Mouse (Mus musculus): ENCODE data around the gene Slit3. TPM values are rescaled to one million over a fixed set of nuclear protein-coding genes. Genes with fewer than 3 reads are reported as not detected.

Slit3 gene
- polyA plus RNA-seq, 2 experiments: 32.9 to 33.0 TPM

DNA sequence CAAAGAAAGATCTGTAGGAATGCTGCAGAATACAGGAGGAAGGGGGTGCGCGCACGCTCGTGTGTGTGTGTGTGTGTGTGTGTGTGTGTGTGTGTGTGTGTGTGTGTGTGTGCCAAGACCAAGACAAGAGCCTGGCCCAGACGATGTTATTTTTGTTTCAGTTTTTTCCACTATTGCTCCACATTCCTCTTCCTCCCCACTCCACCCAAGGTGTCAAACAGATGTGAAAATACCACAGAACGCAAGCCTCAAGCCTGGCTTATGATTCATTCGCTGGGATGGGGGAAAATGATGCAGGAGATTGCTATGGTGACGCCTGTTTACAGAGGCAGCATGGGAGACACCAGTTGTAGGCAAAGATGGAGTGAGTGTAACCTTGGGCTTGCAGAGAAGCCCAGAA lies 46.2 kb downstream of the Slit3 start:
- no peak overlapping the region for H3K4me3 ChIP-seq (replicated peaks; ENCODE audit: low read length)
- TF ChIP-seq POLR2A (IDR thresholded peaks at IDR 0.05; ENCODE audit: borderline replicate concordance, extremely low read depth, insufficient read depth, insufficient read length): no peak
- H3K27me3 ChIP-seq (ENCODE audit: control insufficient read depth, insufficient read depth, low read length): no peaks in the 10 kb centered on the region
- no peak overlapping the region for H3K4me2 ChIP-seq (replicated peaks; ENCODE audit: low read depth, low read length, severe bottlenecking)
- no peak overlapping the region for H3K9ac ChIP-seq (ENCODE audit: low read depth, low read length, severe bottlenecking)
- H3K9me3 ChIP-seq (ENCODE audit: control insufficient read depth, low read length): no peaks in the 10 kb centered on the region
- peaks cover 7% of the 10 kb centered on the region for H3K4me1 ChIP-seq (ENCODE audit: control insufficient read depth, insufficient read depth, low read length)
- H3K36me3 ChIP-seq (ENCODE audit: control insufficient read depth, insufficient read depth, low read length): 0 out of 2 replicates have a peak, but pooled peaks cover under 1% of the 10 kb centered on the region
- ATAC-seq (ENCODE audit: low FRiP score, low read depth): no peak; the same call in 1 of the 2 replicates
- WGBS: 44% methylated on average over 8 of the region's 8 CpGs
- DNase-seq (ENCODE audit: low spot score): no peak
- no peak overlapping the region for H3K27ac ChIP-seq (replicated peaks; ENCODE audit: low read depth, low read length)

DNA sequence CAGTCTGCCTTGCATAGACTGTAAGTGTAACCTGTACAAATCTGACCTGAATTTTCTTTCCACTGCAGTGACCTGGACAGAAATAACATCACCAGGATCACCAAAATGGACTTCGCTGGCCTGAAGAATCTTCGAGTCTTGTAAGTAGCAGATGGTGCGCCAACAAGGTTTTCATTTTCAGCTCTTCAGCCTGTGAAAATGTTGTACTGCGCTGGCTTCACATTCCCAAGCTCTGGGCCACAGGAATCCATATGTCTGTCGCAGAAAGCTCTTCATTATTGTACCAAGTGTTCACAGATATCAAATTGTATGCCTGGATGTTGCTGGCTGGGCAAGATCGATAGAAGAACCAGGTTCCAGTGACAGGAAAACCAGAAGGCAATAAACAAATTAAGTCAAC lies 50.5 kb downstream of the Slit3 start:
- WGBS: 79% methylated on average over 6 of the region's 6 CpGs

DNA sequence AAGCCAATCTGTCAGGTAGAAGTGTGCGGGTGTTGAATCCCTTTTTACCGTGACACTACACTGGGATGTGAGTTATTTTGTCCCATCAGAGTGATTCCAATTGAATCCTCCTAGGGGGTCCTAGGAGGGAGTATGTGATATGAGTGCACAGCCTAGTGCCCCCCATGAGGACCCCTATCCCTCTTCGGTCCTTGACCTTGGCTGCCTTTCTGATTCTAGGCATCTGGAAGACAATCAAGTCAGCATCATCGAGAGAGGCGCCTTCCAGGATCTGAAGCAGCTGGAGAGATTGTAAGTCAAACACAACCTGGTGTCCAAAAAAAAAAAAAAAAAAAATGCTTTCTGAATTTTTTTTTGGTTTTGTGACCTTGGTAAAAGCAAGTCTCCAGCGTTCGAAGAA lies 56.5 kb downstream of the Slit3 start:
- H3K9me3 ChIP-seq (ENCODE audit: control insufficient read depth, low read length): no peaks in the 10 kb centered on the region
- no peak for ATAC-seq (ENCODE audit: low FRiP score, low read depth)
- H3K4me1 ChIP-seq (ENCODE audit: control insufficient read depth, insufficient read depth, low read length): peaks cover 29% of the 10 kb centered on the region
- H3K9ac ChIP-seq (ENCODE audit: low read depth, low read length, severe bottlenecking): no peak overlapping the region
- no peaks in the 10 kb centered on the region for H3K27me3 ChIP-seq (ENCODE audit: control insufficient read depth, insufficient read depth, low read length)
- no peak overlapping the region for H3K4me3 ChIP-seq (replicated peaks; ENCODE audit: low read length)
- TF ChIP-seq POLR2A (IDR thresholded peaks at IDR 0.05; ENCODE audit: borderline replicate concordance, extremely low read depth, insufficient read depth, insufficient read length): no peak
- DNase-seq (ENCODE audit: low spot score): no peak
- WGBS: 86% methylated on average over 7 of the region's 7 CpGs
- H3K27ac ChIP-seq (replicated peaks; ENCODE audit: low read depth, low read length): no peak overlapping the region
- 0 out of 2 replicates have a peak, but pooled peaks cover 4% of the 10 kb centered on the region for H3K36me3 ChIP-seq (ENCODE audit: control insufficient read depth, insufficient read depth, low read length)
- no peak overlapping the region for H3K4me2 ChIP-seq (replicated peaks; ENCODE audit: low read depth, low read length, severe bottlenecking)

More for the DNA sequence above, 50.5 kb downstream of the Slit3 start:
- no peak overlapping the region for H3K9ac ChIP-seq (ENCODE audit: low read depth, low read length, severe bottlenecking)
- no peaks in the 10 kb centered on the region for H3K9me3 ChIP-seq (ENCODE audit: control insufficient read depth, low read length)
- TF ChIP-seq POLR2A (IDR thresholded peaks at IDR 0.05; ENCODE audit: borderline replicate concordance, extremely low read depth, insufficient read depth, insufficient read length): no peak
- H3K36me3 ChIP-seq (ENCODE audit: control insufficient read depth, insufficient read depth, low read length): 0 out of 2 replicates have a peak, but pooled peaks cover 4% of the 10 kb centered on the region
- H3K4me3 ChIP-seq (replicated peaks; ENCODE audit: low read length): no peak overlapping the region
- H3K27me3 ChIP-seq (ENCODE audit: control insufficient read depth, insufficient read depth, low read length): no peaks in the 10 kb centered on the region
- ATAC-seq (ENCODE audit: low FRiP score, low read depth) (no peak), DNase-seq (ENCODE audit: low spot score) (no peak)
- no peak overlapping the region for H3K27ac ChIP-seq (replicated peaks; ENCODE audit: low read depth, low read length)
- peaks cover 18% of the 10 kb centered on the region for H3K4me1 ChIP-seq (ENCODE audit: control insufficient read depth, insufficient read depth, low read length)
- H3K4me2 ChIP-seq (replicated peaks; ENCODE audit: low read depth, low read length, severe bottlenecking): no peak overlapping the region

DNA sequence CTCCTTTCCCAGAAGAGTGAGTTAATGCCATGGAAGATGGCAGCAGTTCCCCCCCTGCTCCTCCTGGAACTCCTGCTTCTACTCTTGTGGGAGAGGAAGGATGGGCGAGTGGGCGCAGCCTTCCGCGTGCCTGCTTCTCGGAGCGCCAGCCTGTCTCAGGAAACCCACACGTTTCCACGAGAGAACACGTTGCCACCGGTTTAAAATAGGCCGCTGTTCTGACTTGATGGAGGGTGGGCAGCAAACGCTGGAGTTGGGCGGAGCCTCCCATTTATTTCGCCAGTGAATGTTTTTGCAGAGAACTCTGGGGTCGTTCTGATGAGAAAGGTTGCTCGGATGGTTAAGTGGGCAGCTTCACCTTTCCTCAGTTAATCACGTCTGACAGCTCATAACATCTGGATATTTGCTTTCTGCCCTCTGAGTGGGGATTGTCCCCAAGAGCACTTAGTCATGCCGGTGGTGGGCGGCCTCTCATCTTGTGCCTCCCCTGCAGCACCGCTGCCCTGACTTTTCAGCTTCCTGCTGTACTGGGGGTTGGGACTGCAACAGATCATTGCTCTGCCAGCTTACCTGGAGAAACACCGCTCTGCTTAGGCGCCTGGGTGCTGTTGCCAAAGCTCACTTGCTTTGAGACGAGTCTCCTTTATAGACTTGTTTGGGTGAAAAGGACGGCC lies 57.3 kb downstream of the Slit3 start:
- Histone ChIP-seq H3K4me1 (ENCODE audit: control insufficient read depth, insufficient read depth, low read length) (peaks cover 22% of the 10 kb centered on the region), H3K36me3 (ENCODE audit: control insufficient read depth, insufficient read depth, low read length) (0 out of 2 replicates have a peak, but pooled peaks cover 4% of the 10 kb centered on the region), H3K4me2 (replicated peaks; ENCODE audit: low read depth, low read length, severe bottlenecking) (peak overlapping the region; percentile 20; the same call in 1 of the 2 replicates), H3K27me3 (ENCODE audit: control insufficient read depth, insufficient read depth, low read length) (no peaks in the 10 kb centered on the region), H3K9ac (ENCODE audit: low read depth, low read length, severe bottlenecking) (no peak overlapping the region), H3K9me3 (ENCODE audit: control insufficient read depth, low read length) (no peaks in the 10 kb centered on the region), H3K27ac (replicated peaks; ENCODE audit: low read depth, low read length) (no peak overlapping the region), H3K4me3 (replicated peaks; ENCODE audit: low read length) (no peak overlapping the region)
- ATAC-seq (ENCODE audit: low FRiP score, low read depth): no peak
- WGBS: 39% methylated on average over 24 of the region's 24 CpGs
- no peak for TF ChIP-seq POLR2A (IDR thresholded peaks at IDR 0.05; ENCODE audit: borderline replicate concordance, extremely low read depth, insufficient read depth, insufficient read length)
- no peak for DNase-seq (ENCODE audit: low spot score)

DNA sequence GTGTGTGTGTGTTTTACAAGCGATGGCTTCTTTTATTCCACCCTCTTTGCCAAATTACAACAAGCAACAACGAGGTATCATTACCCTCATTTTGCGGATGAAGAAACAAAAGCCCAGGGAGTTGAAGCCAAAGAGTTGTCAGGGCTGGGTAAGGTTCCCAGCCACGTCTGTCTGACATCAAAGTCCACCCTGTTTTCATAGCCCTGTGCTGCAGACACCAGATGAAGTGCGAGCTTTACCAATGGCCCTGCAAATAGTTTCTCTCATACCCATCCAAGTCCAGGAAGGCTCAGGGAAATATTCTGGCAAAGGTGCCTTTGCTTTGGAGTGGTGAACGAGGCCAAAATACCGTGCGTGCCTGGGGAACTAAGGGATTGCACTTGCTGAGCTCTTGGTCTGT lies 58.3 kb downstream of the Slit3 start:
- no peak for ATAC-seq (ENCODE audit: low FRiP score, low read depth)
- no peak overlapping the region for H3K9ac ChIP-seq (ENCODE audit: low read depth, low read length, severe bottlenecking)
- H3K4me2 ChIP-seq (replicated peaks; ENCODE audit: low read depth, low read length, severe bottlenecking): no peak overlapping the region
- TF ChIP-seq POLR2A (IDR thresholded peaks at IDR 0.05; ENCODE audit: borderline replicate concordance, extremely low read depth, insufficient read depth, insufficient read length): no peak
- no peak for DNase-seq (ENCODE audit: low spot score)
- no peak overlapping the region for H3K27ac ChIP-seq (replicated peaks; ENCODE audit: low read depth, low read length)
- 46% methylated on average over 8 of the region's 8 CpGs for WGBS
- 0 out of 2 replicates have a peak, but pooled peaks cover 4% of the 10 kb centered on the region for H3K36me3 ChIP-seq (ENCODE audit: control insufficient read depth, insufficient read depth, low read length)
- H3K4me3 ChIP-seq (replicated peaks; ENCODE audit: low read length): no peak overlapping the region
- no peaks in the 10 kb centered on the region for H3K9me3 ChIP-seq (ENCODE audit: control insufficient read depth, low read length)
- peaks cover 17% of the 10 kb centered on the region; the same call in 1 of the 2 replicates for H3K4me1 ChIP-seq (ENCODE audit: control insufficient read depth, insufficient read depth, low read length)
- H3K27me3 ChIP-seq (ENCODE audit: control insufficient read depth, insufficient read depth, low read length): no peaks in the 10 kb centered on the region

All from limb, embryonic 14.5 days (tissue).